Mouse (Mus musculus) liver, embryonic 16.5 days (tissue): ENCODE results near the gene Zzz3. TPM values are rescaled to one million over a fixed set of nuclear protein-coding genes. Genes with fewer than 3 reads are reported as not detected.

ENCODE experiments used
- ATAC-seq: fragments of 200-750 bp; cut with Nextera tagmentation; 2 replicates; pipeline ENCODE4 v1.8.0; 2017; ENCODE audit warnings: low read depth, mild to moderate bottlenecking, moderate number of reproducible peaks, moderate library complexity
- H3K27ac ChIP-seq: fragments of 300-500 bp; sonication (generic); 2 replicates; pipeline ENCODE4 v1.5.1; 2014; ENCODE audit warnings: mild to moderate bottlenecking, low read length
- H3K27me3 ChIP-seq: fragments of 300-500 bp; sonication (generic); 2 replicates; pipeline ENCODE4 v1.6.1; 2014; ENCODE audit warnings: low read depth, low read length, mixed read lengths; ENCODE audit not compliant: control insufficient read depth, insufficient read depth
- H3K36me3 ChIP-seq: fragments of 300-500 bp; sonication (generic); 2 replicates; pipeline ENCODE4 v1.6.1; 2014; ENCODE audit warnings: mild to moderate bottlenecking; ENCODE audit not compliant: control insufficient read depth, insufficient read depth
- H3K4me1 ChIP-seq: fragments of 300-500 bp; sonication (generic); 2 replicates; pipeline ENCODE4 v1.6.1; 2014; ENCODE audit warnings: low read depth, low read length, mixed read lengths; ENCODE audit not compliant: control insufficient read depth
- H3K4me2 ChIP-seq: fragments of 300-500 bp; sonication (generic); 2 replicates; pipeline ENCODE4 v1.6.1; 2014; ENCODE audit warnings: low read depth, low read length, mixed read lengths
- H3K4me3 ChIP-seq: fragments of 300-500 bp; sonication (generic); 2 replicates; pipeline ENCODE4 v1.5.1; 2014; ENCODE audit warnings: low read depth, mild to moderate bottlenecking, low read length
- H3K9ac ChIP-seq: fragments of 300-500 bp; sonication (generic); 2 replicates; pipeline ENCODE4 v1.6.1; 2014; ENCODE audit warnings: low read depth, low read length
- H3K9me3 ChIP-seq: fragments of 300-500 bp; sonication (generic); replicated peaks from 2 replicates; pipeline ENCODE4 v1.6.1; 2016; ENCODE audit warnings: low read length; ENCODE audit not compliant: control insufficient read depth
- WGBS: fragments of 180-500 bp; shearing (Covaris S2); extraction: QIAGEN DNeasy Blood & Tissue Kit; methylation state at CpG from one replicate; pipeline ENCODE4 v1.1.7; 2014; ENCODE audit not compliant: insufficient replicate concordance; 5-methylcytosine and 5-hydroxymethylcytosine counted together
- polyA plus RNA-seq: library from polyadenylated mRNA; unstranded; fragments of >200 nt; fragmentation: Nextera tagmentation; extraction: Ambion mirVana; gene quantifications from 2 replicates; pipeline ENCODE4 v1.2.1, GENCODE M21; 2015

The Zzz3 gene
- polyA plus RNA-seq, 1 experiment from 2014 or later = 11.3 TPM

DNA sequence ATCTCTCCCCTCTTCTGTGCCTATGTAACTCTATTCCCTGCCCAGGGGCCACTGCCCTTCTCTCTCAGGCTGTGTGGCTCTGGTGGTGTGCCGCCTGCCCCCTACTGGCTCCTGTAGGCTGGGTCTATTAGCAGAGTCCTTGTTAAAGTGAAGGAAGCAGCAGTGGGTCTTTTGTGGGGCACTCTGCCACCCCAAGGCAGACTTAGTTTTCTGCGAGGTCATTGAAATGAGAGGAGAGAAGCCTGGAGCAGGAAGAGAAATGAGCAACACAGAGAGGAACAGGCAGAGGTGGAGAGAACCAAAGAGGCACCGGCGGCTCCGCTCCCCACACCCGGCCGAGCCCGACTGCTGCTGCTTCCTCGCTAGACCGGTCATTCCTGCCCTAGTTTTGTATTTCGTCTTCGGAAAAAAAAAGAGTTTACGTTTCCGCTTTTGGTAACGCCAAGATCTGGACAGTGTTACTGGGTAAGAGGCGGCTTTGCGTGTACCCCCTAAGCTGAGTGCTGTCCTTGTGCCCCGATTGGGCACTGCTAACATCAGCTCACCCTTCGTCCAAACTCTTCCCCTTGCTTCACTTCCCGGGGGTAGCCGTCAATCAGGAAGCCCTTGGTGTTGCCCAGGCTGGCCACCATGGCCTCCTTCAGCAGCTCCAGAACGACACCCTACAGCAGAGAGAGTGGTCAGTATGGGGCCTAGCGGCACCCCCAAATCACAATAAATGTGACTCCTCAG is 82.7 kb downstream of the Zzz3 start:
- Histone ChIP-seq H3K4me1 (peaks cover 16% of the 10 kb centered on the region), H3K4me3 (peak overlapping the region; percentile 62), H3K27me3 (no peaks in the 10 kb centered on the region), H3K27ac (peak overlapping the region; percentile 57), H3K4me2 (peak overlapping the region; percentile 95), H3K36me3 (no peaks in the 10 kb centered on the region), H3K9ac (peak overlapping the region; percentile 60), H3K9me3 (no peaks in the 10 kb centered on the region)
- WGBS = 1% methylated on average over 23 of the region's 23 CpGs
- ATAC-seq = peak; percentile 67

DNA sequence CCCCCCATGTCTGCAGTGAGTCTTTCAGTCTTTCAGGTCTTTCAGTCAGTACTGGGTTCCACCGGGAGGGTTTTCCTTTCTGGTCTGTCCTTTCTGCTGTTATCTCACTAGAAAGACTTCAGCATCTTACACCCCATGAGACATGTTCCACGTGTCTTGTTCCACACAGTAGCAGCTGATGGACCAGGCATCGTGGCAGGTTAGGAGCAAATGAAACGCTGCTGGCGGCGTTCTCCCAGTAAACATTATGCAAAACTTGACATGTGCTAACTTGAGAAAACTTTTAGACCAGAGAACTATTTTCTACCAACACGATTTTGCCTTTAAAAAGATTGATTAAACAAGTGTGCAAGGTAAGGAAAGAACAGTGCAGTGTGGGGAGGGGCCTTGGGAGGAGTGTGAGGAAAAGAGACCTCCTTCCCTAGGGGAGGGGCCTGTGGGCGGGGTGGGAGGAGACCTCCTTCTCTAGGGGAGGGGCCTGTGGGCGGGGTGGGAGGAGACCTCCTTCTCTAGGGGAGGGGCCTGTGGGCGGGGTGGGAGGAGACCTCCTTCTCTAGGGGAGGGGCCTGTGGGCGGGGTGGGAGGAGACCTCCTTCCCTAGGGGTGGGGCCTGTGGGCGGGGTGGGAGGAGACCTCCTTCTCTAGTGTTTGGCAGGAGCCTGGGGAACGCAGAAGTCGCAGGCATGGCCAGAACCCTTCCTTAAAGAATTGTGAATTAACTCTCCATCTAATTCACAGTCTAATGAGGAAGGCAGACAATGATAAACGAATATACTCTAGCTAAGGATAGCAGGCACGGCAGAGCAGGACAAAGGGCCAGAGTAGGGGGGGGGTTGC is 83.5 kb downstream of the Zzz3 start:
- peak overlapping the region; percentile 62 for H3K4me3 ChIP-seq
- 1% methylated on average over 14 of the region's 16 CpGs for WGBS

DNA sequence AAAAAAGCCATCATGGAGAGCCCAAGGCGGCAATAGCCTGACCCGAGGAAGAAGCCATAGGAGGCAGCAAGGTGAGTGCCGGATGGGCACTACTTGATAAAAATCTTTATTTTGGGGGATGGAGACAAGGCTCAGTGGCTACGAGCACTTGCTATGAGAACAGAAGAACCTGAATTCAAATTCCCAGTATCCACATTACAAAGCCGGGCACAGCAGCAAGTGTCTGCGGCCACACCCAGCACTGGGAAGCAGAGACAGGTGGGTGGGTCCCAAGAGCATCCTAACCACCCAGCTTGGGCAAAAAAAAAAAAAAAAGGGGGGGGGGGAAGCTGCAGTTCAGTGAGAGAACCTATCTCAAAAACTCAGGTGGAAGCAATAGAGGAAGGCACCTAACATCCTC is 85.1 kb downstream of the Zzz3 start:
- no peak overlapping the region for H3K27ac ChIP-seq
- no peak overlapping the region for H3K9ac ChIP-seq
- H3K27me3 ChIP-seq = no peaks in the 10 kb centered on the region
- H3K9me3 ChIP-seq = no peaks in the 10 kb centered on the region
- 74% methylated on average over 6 of the region's 6 CpGs for WGBS
- no peak for ATAC-seq
- H3K36me3 ChIP-seq = no peaks in the 10 kb centered on the region
- H3K4me2 ChIP-seq = no peak overlapping the region
- H3K4me3 ChIP-seq = no peak overlapping the region
- peaks cover 16% of the 10 kb centered on the region for H3K4me1 ChIP-seq

More for the DNA sequence above, 83.5 kb downstream of the Zzz3 start:
- peak overlapping the region; percentile 60 for H3K9ac ChIP-seq
- peak; percentile 76 for ATAC-seq
- no peaks in the 10 kb centered on the region for H3K36me3 ChIP-seq
- peak overlapping the region; percentile 37; the same call in 1 of the 2 replicates for H3K27ac ChIP-seq
- H3K27me3 ChIP-seq = no peaks in the 10 kb centered on the region
- no peaks in the 10 kb centered on the region for H3K9me3 ChIP-seq
- peak overlapping the region; percentile 95 for H3K4me2 ChIP-seq
- H3K4me1 ChIP-seq = peaks cover 16% of the 10 kb centered on the region

DNA sequence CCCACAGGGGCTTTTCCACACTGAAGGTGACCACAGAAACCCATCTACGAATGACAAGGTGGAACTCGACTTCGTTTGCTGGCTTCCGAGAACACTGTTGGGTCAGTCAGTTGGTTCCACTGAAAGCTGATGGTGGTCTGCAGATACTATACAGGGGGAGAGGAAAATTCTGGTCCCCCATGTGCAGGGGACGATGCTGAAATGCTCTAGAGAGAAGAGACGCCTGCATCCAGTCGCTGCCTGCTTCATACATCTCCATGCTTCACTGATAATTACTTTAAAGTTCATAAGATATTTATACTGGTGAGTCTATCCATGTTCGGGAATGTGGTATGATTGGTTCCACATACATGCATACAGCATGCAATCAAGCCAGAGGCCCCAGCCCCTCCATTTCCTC is 86.9 kb downstream of the Zzz3 start:
- H3K9me3 ChIP-seq = no peaks in the 10 kb centered on the region
- H3K27me3 ChIP-seq = no peaks in the 10 kb centered on the region
- no peak overlapping the region for H3K4me3 ChIP-seq
- H3K36me3 ChIP-seq = no peaks in the 10 kb centered on the region
- ATAC-seq = no peak
- H3K4me1 ChIP-seq = peaks cover 16% of the 10 kb centered on the region
- no peak overlapping the region for H3K9ac ChIP-seq
- H3K4me2 ChIP-seq = no peak overlapping the region
- WGBS = 69% methylated on average over 8 of the region's 8 CpGs
- no peak overlapping the region for H3K27ac ChIP-seq

DNA sequence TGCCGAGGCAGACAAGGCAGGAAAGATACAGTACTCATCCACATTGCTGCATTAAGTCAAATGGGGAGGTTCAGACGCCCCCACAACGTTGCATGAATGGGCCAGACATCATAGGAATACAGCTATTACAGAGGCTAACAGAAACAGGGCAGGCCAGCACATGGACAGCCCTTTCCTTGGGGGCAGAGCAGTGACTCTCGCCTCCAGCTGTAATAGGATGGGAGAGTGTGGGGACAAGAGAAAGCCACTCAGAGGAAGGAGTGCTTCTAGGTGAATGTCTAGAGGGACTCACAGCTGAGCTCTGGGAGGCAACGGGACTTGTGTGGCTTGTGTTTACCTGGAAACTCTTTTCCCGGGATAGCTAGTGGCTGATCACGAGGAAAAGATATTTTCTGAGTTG is 88.5 kb downstream of the Zzz3 start:
- 42% methylated on average over 7 of the region's 7 CpGs for WGBS
- Histone ChIP-seq H3K4me1 (peaks cover 4% of the 10 kb centered on the region), H3K4me3 (no peak overlapping the region), H3K27me3 (no peaks in the 10 kb centered on the region), H3K36me3 (no peaks in the 10 kb centered on the region), H3K27ac (no peak overlapping the region), H3K4me2 (no peak overlapping the region), H3K9me3 (no peaks in the 10 kb centered on the region), H3K9ac (no peak overlapping the region)
- ATAC-seq = no peak

DNA sequence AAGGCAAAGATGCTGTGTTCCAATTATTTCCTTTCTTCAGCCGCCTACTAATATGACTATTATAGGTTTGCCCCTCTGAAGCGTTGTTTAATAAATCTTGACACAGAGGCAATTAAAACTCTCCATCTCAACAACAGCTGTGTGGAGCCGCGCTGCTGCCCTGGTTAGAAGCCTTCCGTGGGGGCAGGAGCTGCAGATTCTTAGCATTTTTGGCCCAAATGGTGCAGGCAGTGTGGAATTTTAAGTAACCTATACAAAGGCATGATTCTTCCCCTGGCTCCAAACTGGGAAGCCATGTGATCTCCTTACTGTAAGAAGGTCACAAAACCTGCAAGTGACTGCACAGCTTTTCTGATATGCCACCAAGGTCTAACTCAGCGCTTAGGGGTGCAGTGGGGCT is 88.9 kb downstream of the Zzz3 start:
- Histone ChIP-seq H3K9me3 (no peaks in the 10 kb centered on the region), H3K36me3 (no peaks in the 10 kb centered on the region), H3K27me3 (no peaks in the 10 kb centered on the region), H3K4me3 (no peak overlapping the region), H3K9ac (no peak overlapping the region), H3K4me2 (no peak overlapping the region), H3K4me1 (peaks cover 2% of the 10 kb centered on the region), H3K27ac (no peak overlapping the region)
- WGBS = 73% methylated on average over 6 of the region's 6 CpGs
- ATAC-seq = no peak

DNA sequence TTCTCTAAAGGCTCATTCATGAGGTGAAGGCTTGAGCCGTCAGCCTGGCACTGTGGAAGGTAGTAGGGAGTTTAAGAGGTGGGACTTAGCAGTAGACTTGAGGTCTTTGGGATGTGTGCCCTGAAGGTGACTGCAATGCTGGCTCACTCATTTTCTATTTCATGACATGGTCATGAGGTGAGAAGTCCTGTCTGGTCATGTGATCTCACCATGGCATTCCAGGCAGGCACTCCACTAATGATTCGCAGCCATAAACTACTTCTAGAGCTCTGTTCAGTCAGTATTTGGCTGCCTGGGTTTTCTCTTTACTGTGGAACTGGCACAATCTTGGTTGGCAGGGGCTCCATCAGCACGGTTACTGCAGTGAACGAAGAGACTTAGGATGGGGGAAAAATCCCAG is 93.7 kb downstream of the Zzz3 start:
- WGBS = 68% methylated on average over 4 of the region's 4 CpGs
- no peak for ATAC-seq

DNA sequence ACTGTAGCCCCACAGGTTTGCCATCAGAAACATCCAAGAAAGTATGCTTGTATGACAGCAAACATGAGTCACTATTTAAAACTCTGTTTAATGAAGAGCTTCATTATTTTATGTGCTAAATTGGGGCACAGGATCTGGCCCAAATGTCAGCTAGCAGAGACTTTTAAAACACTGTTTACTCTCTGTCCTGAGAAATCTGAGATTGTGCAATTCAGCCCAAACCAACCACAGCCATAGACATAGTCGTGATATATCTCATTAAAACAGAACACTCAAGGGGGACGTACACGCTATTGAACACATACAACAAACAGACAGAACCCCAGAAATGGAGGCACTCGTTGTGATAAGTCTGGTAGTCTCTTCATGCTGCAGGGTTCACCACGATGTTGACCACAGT is 95.2 kb downstream of the Zzz3 start:
- H3K27ac ChIP-seq = no peak overlapping the region
- WGBS = 61% methylated on average over 5 of the region's 5 CpGs
- no peak for ATAC-seq
- H3K4me1 ChIP-seq = no peaks in the 10 kb centered on the region
- H3K4me3 ChIP-seq = no peak overlapping the region
- no peaks in the 10 kb centered on the region for H3K27me3 ChIP-seq
- no peaks in the 10 kb centered on the region for H3K9me3 ChIP-seq
- no peak overlapping the region for H3K9ac ChIP-seq
- no peaks in the 10 kb centered on the region for H3K36me3 ChIP-seq
- H3K4me2 ChIP-seq = no peak overlapping the region

More for the DNA sequence above, 93.7 kb downstream of the Zzz3 start:
- H3K4me3 ChIP-seq = no peak overlapping the region
- no peaks in the 10 kb centered on the region for H3K4me1 ChIP-seq
- H3K27me3 ChIP-seq = no peaks in the 10 kb centered on the region
- no peak overlapping the region for H3K27ac ChIP-seq
- H3K36me3 ChIP-seq = no peaks in the 10 kb centered on the region
- no peaks in the 10 kb centered on the region for H3K9me3 ChIP-seq
- H3K4me2 ChIP-seq = no peak overlapping the region
- H3K9ac ChIP-seq = no peak overlapping the region

DNA sequence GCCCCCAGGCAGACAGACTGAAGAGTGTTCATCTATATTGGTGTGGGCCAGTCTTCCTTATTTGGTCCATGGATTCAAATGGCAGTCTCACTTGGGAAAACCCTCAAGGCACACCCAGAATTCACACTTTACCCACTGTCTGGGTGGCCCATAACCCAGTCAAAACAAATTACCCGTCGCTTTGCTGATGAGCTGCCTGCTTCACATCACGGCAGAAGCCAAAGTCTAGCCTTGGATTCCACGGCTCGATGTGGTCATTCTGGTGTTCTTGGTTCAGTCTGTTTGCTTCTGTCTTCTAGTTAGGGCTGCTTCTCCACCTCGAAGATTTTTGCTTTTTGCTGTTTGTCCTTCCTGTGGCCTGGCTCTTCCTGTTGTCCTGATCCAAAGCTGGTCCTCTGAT is 97.0 kb downstream of the Zzz3 start:
- Histone ChIP-seq H3K9ac (no peak overlapping the region), H3K4me3 (no peak overlapping the region), H3K27ac (no peak overlapping the region), H3K27me3 (no peaks in the 10 kb centered on the region), H3K36me3 (no peaks in the 10 kb centered on the region), H3K4me1 (no peaks in the 10 kb centered on the region), H3K9me3 (no peaks in the 10 kb centered on the region), H3K4me2 (no peak overlapping the region)
- ATAC-seq = no peak
- 64% methylated on average over 6 of the region's 6 CpGs for WGBS
